Mouse (Mus musculus) myocyte (in vitro differentiated cells): ENCODE results near the gene Bco1.

Experiments
- CEBPB ChIP-seq: IDR thresholded peaks from 2 replicates; pipeline ENCODE4 v1.6.1; 2011; ENCODE audit warnings: mild to moderate bottlenecking, moderate library complexity; ENCODE audit not compliant: poor library complexity, insufficient read depth, severe bottlenecking
- E2F4 ChIP-seq: IDR thresholded peaks from one replicate; pipeline ENCODE4 v1.6.1; 2011; ENCODE audit warnings: mild to moderate bottlenecking, control low read depth, moderate library complexity; ENCODE audit not compliant: insufficient read depth
- MAX ChIP-seq: IDR thresholded peaks from one replicate; pipeline ENCODE4 v1.6.1; 2011; ENCODE audit warnings: low read depth, mild to moderate bottlenecking, control low read depth
- MYOD1 ChIP-seq, 3 experiments: IDR thresholded peaks; one replicate each; pipeline ENCODE4 v1.6.1; 2011; ENCODE audit warnings: control low read depth in 2 of 3, low read depth in 2 of 3, mild to moderate bottlenecking in 2 of 3, moderate library complexity in 1 of 3; ENCODE audit not compliant: insufficient read length in 2 of 3, control insufficient read depth in 1 of 3
- MYOG ChIP-seq, 3 experiments: IDR thresholded peaks; one replicate each; pipeline ENCODE4 v1.6.1; 2011; ENCODE audit warnings: control low read depth in 2 of 3, low read depth in 2 of 3, mild to moderate bottlenecking in 2 of 3; ENCODE audit not compliant: insufficient read length in 2 of 3, control insufficient read depth in 1 of 3, insufficient read depth in 1 of 3
- POLR2A ChIP-seq: IDR thresholded peaks from one replicate; pipeline ENCODE4 v1.6.1; 2011; ENCODE audit warnings: low read depth, mild to moderate bottlenecking, control low read depth, moderate library complexity; ENCODE audit not compliant: insufficient read length
- REST ChIP-seq: IDR thresholded peaks from one replicate; pipeline ENCODE4 v1.6.1; 2011; ENCODE audit warnings: mild to moderate bottlenecking, control low read depth, moderate library complexity; ENCODE audit not compliant: insufficient read depth, insufficient read length
- USF1 ChIP-seq: IDR thresholded peaks from one replicate; pipeline ENCODE4 v1.6.1; 2011; ENCODE audit warnings: low read depth, mild to moderate bottlenecking, control low read depth, moderate library complexity

GRCm38 (mm10) chr8:117115676-117116446 lies 20.2 kb downstream of the Bco1 start:
- TF ChIP-seq POLR2A (no peak), USF1 (no peak), E2F4 (no peak), MYOD1 (IDR thresholded peaks at IDR 0.05; ENCODE audit: control insufficient read depth in 1 of 3, insufficient read length in 2 of 3, low read depth in 2 of 3) (no peak), REST (no peak), MYOG (IDR thresholded peaks at IDR 0.05; ENCODE audit: control insufficient read depth in 1 of 3, insufficient read depth in 1 of 3, insufficient read length in 2 of 3, low read depth in 2 of 3) (no peak), CEBPB (no peak), MAX (no peak)
